Mouse (Mus musculus) layer of hippocampus, adult 9-10 months (tissue): ENCODE results near the gene D3Ertd751e.

ENCODE experiments used
- DNase-seq: peaks from one replicate; pipeline ENCODE4 v3.0.0; 2022; ENCODE audit warnings: low spot score

D3Ertd751e gene

GRCm38 (mm10) chr3:41742278-41742934, at the start of gene D3Ertd751e, which contains the start of gene Sclt1:
TSS of gene D3Ertd751e (plus strand) at chr3:41742611.
TSS of gene Sclt1 (minus strand) at chr3:41742514.
- peak; percentile 93 for DNase-seq

- DNase-seq, result no peak
These were observed 46.7 kb upstream of the D3Ertd751e start for GRCm38 (mm10) chr3:41695681-41696080.

- DNase-seq, result peak; percentile 5
These were observed 672 bp upstream of the D3Ertd751e start for GRCm38 (mm10) chr3:41741601-41742277.

- DNase-seq, result peak; percentile 9
These were observed 1.0 kb downstream of the D3Ertd751e start for GRCm38 (mm10) chr3:41743436-41743835.

GRCm38 (mm10) chr3:41754556-41754955, 12.1 kb downstream of the D3Ertd751e start:
- no peak for DNase-seq

GRCm38 (mm10) chr3:41762091-41762490, 19.7 kb downstream of the D3Ertd751e start:
- DNase-seq, result no peak

- DNase-seq, result no peak
These were observed 70.0 kb downstream of the D3Ertd751e start for GRCm38 (mm10) chr3:41812447-41812846.
